Mouse (Mus musculus): Measurements from ENCODE around the gene Rfc1. TPM values are rescaled to one million over a fixed set of nuclear protein-coding genes. Genes with fewer than 3 reads are reported as not detected.

The Rfc1 gene
- 59.4 and 60.3 TPM in 2 replicates for total RNA-seq (2021)
- long read RNA-seq, experiment 1, full-length matches to known transcripts, result 33 of 54 reads
- long read RNA-seq, experiment 1, partial matches to known transcripts, result 8 of 54 reads
- long read RNA-seq, experiment 1, other reads (novel, unspliced or antisense), result 13 of 54 reads
- long read RNA-seq, experiment 2, full-length matches to known transcripts, result 15 of 32 reads
- long read RNA-seq, experiment 2, partial matches to known transcripts, result 8 of 32 reads
- long read RNA-seq, experiment 2, other reads (novel, unspliced or antisense), result 9 of 32 reads

DNA sequence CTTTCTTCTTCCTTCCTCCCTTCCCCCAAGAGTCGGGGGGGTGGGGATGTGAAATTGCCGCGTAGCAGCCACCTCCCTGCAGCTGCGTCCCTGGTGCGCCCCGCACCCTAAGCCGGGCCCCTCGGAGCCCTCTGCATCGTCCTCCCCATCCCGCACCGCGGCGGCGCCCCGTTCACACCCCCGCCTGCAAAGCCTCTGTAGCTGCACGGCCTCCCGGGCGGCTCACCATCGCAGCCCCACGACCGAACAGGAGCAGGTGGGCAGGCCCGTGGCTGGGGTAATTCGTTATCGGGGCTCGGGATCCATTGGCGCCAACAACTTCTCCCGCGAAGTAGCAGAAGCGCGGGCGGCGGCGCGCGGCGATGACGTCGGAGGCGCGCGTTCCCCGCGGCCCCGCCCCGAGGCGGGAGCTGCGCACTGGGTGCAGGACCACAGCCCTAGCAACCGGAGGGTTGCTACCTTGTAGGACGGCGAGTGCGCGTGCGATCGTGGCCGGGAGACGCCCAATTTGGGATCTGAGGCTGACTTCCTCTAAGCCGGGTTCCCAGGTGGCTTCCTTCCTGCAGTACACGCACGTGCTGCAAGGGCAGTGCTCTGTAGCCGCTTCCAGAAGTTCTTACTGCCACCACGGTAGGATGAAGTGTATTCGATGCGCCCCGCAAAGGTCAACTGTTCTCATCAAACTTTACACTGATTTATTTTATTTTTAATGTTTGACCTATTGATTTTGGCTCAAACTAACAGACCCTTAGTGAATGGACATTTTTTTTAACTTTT is at the start of gene Rfc1:
Gene Rfc1 (minus strand): TSS at position 373 of the 777 bp plus-strand sequence.
- peak; percentile 93 for DNase-seq

DNA sequence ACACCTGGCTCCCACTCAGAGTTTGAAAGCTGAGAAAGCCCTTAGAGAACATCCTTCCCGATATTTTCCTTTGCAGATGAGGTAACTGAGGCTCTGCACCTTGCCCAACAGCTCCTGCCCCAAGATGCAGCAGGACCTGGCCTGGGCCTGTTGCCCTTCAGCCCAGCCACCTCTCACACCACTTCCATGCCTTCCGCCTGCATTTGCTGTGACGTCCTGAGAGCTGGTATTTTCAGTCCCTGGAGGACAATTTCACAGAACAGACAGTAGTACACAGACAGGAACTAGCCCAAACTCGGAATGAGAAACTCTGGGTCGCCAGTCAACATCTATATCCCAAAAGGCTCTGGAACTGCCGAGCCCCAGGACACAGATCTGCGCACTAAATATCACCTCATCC is 39.3 kb upstream of the Rfc1 start:
- peak; percentile 47 for DNase-seq

DNA sequence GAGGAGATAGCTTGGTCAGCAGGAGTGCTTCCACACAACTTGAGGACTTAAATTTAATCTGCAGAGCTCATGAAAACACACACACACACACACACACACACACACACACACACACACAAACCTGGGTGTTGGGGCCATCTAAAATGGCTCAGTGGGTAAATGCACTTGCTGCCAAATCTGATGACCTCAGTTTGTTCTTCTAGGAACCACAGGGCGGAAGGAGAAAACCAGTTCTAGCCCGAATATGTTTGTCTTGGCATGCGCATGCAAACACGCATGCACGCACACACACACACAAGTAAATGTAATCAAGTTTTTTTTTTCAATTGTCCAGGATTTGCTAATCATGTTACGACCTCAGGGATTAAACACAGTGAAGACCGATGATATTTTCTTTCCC is 36.1 kb upstream of the Rfc1 start:
- peak; percentile 9 for DNase-seq

DNA sequence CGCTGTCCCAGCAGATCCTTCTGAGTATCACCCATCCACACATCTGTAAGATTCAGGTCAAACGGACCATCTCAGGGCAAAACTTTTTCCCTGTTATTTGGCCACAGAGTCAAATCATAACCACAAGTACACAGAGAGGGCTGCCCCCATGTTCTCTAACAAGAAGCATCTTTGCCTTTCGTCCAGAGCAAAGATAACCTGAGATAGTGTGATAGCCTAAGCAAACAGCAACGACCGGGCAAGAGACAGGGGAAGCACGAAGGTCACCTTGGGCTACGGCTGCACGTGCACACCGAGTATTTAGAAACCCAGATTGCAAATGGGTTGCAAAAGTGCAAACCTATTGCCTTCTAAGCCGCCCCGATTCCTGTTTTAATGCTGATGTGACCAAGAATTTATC is 32.4 kb upstream of the Rfc1 start:
- DNase-seq, result no peak

DNA sequence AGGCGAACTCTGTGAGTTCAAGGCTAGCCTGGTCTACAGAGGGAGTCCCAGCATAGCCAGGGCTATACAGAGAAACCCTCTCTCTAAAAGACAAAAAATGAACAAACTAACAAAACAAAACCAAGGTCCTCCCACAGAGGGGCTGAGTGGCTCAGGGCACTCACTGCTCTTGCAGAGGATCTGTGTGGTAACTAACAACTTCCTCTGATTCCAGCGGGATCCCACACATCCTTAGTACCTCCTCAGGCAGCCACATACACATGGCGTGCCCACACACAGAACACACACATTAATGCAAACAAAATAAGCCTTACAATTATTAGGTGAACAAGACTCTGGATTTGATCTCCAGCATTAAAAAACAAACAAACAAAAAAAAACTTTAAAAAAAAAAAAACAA is 22.3 kb upstream of the Rfc1 start:
- no peak for DNase-seq

DNA sequence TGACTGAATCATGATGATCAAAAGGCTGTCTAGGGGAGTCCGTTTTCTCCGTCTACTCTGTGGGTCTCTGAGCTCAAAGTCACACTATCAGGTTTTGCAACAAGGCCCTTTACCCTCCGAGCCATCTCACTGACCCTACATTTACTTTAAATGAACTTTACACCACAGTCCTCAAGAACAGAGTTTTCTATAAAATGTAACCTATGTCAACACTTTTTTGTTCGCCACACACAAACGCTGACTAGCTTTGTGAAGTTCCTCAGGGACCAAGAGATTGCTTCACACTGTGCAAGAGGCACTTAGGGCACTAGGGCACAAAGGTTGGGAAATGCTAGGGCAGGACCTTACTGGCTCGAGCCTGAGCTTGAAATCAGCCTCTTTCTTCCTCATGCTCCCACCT is 21.4 kb upstream of the Rfc1 start:
- DNase-seq, result peak; percentile 58

DNA sequence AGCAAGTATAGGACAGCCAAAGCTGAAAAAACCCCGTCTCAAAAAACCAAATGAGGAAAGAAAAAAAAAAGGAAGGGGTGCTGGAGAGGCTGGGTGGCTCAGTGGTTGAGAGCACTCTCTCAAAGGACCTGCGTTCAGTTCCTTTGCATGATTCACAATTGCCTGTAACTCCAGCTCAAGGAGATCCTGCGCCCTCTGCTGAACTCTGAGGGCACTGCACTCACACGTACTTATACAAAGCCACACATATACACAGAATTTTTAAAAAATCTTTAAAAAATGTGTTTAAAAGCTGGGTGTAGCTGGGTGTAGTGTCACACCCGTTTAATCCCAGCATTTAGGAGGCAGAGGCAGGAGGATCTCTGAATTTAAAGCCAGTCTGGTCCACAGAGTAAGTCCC is 19.5 kb upstream of the Rfc1 start:
- no peak for DNase-seq

DNA sequence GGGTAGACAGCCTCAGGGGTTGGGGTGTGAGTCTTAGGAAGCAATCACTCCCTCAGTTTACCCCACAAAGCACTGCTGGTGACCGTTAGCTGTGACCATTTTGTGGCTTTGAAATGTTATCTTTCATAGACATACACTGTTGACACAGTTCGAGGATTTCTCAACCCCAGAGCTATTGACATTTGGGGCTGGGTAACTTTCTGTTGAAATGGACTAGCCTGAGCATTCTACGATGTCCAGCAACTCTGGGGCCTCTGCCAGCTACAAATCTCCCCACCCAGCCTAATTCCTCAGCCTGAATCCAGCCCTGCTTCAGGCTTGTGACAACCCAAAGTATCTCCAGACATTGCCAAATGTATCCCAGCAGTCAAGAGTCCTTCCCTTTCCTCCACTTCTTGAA is 18.6 kb upstream of the Rfc1 start:
- DNase-seq, result peak; percentile 61

DNA sequence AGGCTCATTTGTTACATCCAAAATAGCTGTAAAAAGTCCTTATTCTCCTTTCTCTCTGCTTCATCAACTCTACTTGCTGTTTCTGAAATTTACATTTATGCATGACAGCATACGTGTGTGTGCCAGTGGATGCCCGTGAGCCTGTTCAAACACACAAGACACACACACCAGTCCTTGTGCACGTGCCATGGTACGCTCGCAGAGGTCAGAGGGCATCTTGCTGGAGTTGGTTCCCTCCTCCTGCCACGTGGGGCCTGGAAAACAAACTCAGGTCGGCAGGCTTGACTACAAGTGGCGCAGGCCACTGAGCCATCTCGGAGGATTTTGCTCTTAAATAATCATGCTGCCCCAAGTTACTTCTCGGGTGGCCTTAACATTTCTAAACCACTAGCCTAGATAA is 15.0 kb upstream of the Rfc1 start:
- DNase-seq, result peak; percentile 31

DNA sequence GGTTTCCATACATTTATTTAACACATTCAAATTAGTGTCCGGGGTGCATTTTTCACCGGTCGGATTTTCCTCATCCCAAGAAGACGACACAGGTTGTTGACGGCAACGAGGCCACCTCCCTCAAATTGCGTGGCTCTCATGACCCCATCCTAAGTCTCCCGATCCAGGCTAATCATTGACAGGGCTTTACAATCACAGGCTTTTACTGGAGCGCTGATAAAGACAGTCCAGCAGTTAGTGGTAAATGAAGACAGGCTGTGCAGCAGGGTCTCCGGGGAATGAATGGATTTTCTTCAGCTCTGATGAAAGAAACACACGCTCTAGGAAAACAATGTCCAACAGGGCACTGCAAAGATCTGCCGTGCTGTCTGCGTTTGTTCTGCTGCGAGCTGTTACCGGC is 12.7 kb upstream of the Rfc1 start, which contains the start of gene Klb:
Gene Klb (plus strand): TSS at position 147 of the 400 bp plus-strand sequence.
- DNase-seq, result no peak

DNA sequence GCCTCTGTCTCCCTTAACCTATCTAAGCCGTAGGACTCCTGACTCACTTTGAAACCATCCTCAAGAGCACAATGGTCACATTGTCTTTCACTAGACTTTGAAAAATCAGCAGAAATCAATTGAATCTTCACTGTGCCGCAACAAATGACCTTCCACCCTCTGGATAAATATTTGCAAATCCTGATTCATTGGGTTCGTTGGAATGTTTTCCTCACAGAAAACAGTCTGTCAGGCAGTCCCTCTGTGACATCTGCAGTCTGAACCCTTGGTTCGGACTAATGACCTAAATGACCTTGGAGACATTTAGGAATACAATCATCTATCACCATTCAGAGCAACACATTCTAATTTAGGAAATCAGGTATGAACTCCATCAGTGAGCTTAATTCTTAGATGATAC is 4.7 kb upstream of the Rfc1 start:
- DNase-seq, result no peak

DNA sequence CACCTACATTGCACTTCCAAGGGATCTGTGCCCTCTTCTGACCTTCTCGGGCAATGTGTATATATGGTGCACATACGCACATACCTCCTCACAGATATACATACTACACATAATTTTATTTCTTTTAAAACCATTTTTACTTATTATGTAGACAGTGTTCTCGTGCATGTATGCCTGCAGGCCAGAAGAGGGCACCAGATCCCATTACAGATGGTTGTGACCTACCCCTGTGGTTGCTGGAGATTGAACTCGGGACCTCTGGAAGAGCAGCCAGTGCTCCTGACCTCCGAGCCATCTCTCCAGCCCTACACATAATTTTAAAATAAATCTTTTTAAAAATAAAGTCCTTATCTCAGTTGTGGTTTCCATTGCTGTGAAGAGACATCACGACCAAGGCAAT is 2.9 kb upstream of the Rfc1 start:
- DNase-seq, result no peak

DNA sequence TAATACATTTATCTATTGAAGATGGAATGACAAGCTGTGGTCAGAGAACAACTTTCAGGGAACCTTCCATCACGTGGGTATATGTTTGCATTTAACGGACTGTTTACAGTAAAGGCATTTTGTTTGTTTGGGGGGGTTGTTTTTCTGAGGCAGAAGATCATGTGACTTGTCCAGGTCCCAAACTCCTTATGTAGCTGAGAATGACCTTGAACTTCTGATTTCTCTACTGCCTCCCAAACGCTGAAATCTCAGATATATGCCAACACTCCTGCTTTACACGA is 545 bp upstream of the Rfc1 start:
- no peak for DNase-seq

DNA sequence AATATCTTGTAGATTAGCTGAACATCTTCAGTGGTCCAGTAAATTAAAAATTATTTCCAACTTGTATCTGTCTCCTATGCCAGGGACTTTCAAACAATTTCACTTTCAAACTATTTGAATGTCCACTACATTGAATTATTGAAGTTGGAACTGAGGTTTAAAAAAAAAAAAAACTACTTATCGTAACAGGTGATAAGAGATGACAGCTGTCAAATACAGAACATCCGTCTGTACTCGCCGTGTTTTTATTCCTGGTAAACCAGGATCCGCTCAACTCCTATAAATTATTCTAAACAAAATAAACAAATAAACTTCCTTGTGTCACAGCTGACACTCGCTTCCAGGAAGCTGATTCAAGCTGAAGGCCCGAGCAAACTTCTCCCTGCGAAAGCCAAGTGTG is 682 bp downstream of the Rfc1 start:
- no peak for DNase-seq

DNA sequence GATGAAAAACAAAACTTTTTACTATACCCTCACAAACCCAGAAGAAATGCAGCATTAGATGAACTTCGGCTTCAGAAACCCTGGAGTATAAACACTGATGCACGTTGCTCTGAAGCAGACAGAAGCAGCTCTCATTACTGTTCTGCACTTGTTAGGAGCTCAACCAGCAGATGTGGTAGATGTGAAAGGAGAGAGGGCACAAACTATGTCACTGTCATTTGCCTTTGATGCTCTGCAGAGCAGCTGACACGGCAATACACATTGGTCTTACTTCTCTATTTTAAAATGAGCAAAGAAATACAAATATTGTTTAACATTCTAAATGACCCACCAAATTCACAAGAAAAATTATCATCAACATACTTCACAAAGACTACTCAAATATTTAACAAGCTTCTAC is 5.5 kb downstream of the Rfc1 start:
- no peak for DNase-seq

DNA sequence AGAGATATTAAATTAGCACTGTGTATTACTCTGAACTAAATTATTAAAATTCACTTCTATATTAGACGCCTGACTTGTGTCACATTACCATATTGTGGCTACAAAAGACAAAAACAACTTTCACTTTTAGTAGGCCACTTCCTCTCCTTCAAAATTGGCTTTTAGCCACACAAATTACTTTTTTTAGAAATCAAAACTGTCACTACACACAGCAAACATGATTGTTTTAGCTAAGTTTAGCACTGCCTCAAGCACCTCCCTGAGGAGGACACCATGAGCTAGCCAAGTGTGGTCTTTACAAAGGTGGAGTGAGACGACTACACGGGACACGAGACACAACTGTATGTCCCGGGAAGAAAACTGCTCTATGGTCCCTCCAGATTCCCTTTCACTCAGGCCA is 9.3 kb downstream of the Rfc1 start:
- DNase-seq, result no peak

DNA sequence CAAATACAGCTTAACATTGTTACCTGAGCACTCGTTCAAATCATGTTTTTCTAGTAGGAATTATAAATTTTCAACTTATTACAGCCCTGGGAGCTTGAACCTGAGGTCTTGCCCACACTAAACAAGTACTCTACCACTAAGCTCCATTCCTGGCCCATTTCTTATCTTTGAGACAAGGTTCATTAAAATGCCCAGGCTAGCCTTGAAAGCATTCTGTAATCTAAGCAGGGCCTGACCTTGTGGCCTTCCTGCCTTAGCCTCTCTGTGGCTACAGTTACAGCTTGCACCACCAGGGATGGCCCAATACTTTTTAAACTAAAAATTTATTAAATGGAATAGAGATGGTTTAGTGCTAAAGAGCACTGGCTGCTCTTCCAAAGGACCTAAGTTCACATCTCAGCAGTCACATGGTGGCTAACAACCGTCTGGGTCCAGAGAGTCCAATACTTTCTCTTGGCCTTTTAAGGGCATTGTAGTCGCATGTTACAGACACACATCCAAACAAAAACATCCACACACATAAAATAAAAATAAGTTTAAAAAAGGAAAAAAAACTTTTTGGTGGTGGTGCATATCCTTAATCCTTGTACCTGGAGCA is 10.6 kb downstream of the Rfc1 start:
- DNase-seq, result no peak

DNA sequence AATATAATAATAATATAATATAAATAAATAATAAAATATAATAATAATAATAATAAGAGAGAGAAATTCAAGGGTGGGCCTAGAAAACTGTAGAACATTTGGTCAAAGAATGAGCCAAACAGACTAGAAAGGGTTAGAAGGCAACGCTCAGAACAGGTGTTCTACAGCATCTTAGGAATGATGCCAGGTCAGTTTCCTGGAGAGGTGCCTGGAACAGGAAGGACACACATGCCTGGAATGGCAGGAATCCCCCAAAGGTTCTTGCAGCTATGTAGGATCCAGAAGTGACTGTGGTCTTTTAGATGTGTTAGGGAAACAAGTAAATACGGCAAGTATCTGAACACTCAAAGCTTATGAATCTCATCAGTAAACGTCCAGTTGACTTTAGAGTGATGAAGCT is 11.2 kb downstream of the Rfc1 start:
- no peak for DNase-seq

DNA sequence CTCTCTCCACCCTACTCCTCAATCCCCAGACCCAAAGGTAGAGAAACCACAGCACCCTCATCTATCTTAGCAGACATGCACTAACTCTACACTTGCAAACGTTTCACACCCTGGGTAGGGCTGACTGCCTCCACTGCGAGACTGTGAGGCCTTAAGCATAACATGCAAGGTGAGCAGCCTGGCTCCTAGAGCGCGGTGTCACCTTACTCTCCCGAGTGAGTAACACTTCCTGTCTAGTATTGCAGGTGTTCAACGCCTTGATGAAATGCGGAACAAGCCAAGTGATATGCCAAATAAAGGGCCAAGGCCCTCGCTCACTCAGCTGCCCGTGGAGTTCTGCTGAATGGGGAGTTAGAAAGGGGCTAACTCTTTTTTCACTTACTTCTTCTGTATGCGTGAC is 13.3 kb downstream of the Rfc1 start:
- DNase-seq, result no peak

DNA sequence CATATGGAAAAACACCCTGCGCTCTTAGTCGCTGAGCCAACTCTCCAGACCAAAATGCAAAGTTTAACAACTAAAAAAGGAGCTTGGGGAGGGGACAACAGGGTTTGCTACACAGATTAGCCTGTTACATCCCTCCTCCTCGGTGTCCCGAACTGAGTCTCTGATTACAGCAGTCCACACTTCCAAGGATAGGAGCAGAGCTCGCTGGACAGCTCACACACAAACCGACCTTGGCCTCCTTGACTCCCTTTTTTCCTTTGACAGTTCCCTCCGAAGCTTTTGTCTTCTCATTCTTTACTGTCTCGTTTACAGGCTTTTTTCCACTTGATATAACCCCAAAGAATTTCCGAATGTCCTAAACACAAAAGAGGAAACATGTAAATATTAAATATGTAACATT is 16.3 kb downstream of the Rfc1 start:
- peak; percentile 49 for DNase-seq

DNA sequence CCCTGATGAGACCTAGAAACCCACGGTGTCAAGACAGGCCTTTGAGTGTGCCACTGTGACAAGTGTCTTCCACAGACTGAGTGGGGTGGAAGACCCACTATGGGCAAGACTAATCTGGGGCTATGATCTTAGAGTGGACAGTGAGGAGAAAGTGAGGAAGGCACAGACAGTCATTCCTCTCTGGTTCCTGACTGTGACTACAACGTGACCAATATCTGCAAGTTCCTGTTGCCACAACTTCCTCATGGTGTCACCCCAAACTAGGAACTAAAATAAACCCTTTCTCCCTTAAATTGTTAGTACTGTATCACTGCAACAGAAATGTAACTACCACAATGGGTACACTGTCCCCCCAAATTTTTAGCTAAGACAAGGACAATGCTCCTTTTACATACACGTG is 26.6 kb downstream of the Rfc1 start:
- DNase-seq, result no peak

DNA sequence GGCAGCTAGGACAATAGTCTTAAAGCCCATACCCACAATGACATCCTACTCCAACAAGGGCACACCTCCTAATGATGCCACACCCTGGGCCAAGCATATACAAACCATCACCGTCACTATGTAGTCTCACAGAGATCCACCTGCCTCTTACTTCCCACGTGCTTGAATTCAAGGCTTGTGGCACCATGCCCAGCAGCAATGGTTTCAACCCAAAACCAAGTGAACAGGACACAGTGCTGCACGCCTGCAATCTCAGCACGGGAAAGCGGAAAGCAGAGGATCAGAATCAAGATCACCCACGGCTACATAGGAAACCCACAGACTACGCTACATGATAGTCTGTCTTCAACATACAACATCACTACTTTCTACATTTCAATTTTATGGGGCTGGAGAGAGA is 27.3 kb downstream of the Rfc1 start:
- no peak for DNase-seq

DNA sequence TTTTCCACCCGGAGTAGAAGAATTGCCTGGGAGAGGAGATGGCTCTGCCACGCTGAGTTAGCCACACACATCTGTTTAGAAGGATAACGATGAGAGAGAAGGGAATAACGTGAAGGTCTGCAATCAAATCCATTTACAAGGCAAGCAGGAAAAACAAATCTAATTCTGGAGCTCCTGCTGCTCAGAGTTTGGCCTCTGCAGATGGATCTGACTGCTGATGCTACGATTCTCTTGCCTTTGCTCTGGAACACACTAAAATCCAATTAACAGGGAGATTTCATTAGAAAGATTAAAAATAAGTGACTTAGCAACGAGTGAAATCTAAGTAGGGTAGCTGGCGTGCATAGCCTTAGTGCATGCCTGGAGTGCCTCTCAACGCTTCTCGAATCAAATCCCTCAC is 30.0 kb downstream of the Rfc1 start:
- no peak for DNase-seq

DNA sequence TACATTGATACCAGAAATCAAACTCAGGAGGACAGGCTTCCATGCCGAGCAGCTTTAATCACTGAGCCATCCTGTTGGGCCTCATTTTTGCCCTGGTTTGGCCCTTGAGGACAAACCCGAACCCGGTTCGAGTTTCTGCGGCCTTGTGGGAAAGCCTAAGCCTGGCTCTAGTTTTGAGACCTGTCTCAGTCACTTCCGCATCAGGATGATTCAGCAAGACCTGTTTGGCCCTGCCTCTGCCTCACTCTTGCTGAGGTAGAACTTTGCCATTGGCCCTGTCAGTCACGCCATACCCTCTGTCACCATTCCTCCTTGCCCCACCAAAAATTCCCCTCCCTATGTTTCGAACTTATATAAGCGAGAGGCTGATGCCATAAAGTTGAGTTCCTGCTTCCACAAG is 35.3 kb downstream of the Rfc1 start:
- no peak for DNase-seq

All from adrenal gland, postnatal 14 days (tissue).